Mouse (Mus musculus): ENCODE measurements around the gene Ralgps1. TPM values are rescaled to one million over a fixed set of nuclear protein-coding genes. Genes with fewer than 3 reads are reported as not detected.

Gene Ralgps1
- polyA plus RNA-seq, 1 experiment from 2014 or later, result 19.5 TPM

- no peak overlapping the region for H3K27ac ChIP-seq (ENCODE audit: low read depth, low read length)
- no peaks in the 10 kb centered on the region for H3K9me3 ChIP-seq (ENCODE audit: control insufficient read depth, low read length)
- H3K4me1 ChIP-seq (replicated peaks; ENCODE audit: control insufficient read depth, insufficient read depth, low read length), result no peaks in the 10 kb centered on the region
- no peaks in the 10 kb centered on the region for H3K36me3 ChIP-seq (ENCODE audit: control insufficient read depth, insufficient read depth, low read length)
- no peak for DNase-seq (ENCODE audit: low spot score)
- no peak overlapping the region for H3K9ac ChIP-seq (ENCODE audit: low read length)
- peaks cover 9% of the 10 kb centered on the region; the same call in 1 of the 2 replicates for H3K27me3 ChIP-seq (ENCODE audit: control insufficient read depth, insufficient read depth, low read length)
- H3K4me3 ChIP-seq (ENCODE audit: low read depth, low read length), result no peak overlapping the region
- ATAC-seq (replicated peaks; ENCODE audit: low FRiP score), result no peak
- no peak overlapping the region for H3K4me2 ChIP-seq (ENCODE audit: low read depth, low read length, severe bottlenecking)
- 92% methylated on average over 6 of the region's 6 CpGs for WGBS
Observed at GRCm38 (mm10) chr2:33136366-33136765, 234.9 kb downstream of the Ralgps1 start.

GRCm38 (mm10) chr2:33134766-33135490 lies 236.4 kb downstream of the Ralgps1 start:
- Histone ChIP-seq H3K4me1 (replicated peaks; ENCODE audit: control insufficient read depth, insufficient read depth, low read length) (0 out of 2 replicates have a peak, but pooled peaks cover under 1% of the 10 kb centered on the region), H3K27ac (ENCODE audit: low read depth, low read length) (no peak overlapping the region), H3K4me3 (ENCODE audit: low read depth, low read length) (no peak overlapping the region), H3K36me3 (ENCODE audit: control insufficient read depth, insufficient read depth, low read length) (no peaks in the 10 kb centered on the region), H3K9ac (ENCODE audit: low read length) (no peak overlapping the region), H3K27me3 (ENCODE audit: control insufficient read depth, insufficient read depth, low read length) (peaks cover 9% of the 10 kb centered on the region; the same call in 1 of the 2 replicates), H3K9me3 (ENCODE audit: control insufficient read depth, low read length) (no peaks in the 10 kb centered on the region), H3K4me2 (ENCODE audit: low read depth, low read length, severe bottlenecking) (no peak overlapping the region)
- DNase-seq (ENCODE audit: low spot score) (no peak), ATAC-seq (replicated peaks; ENCODE audit: low FRiP score) (no peak)
- WGBS, result 82% methylated on average over 7 of the region's 7 CpGs

GRCm38 (mm10) chr2:33132306-33132705 lies 239.0 kb downstream of the Ralgps1 start:
- H3K36me3 ChIP-seq (ENCODE audit: control insufficient read depth, insufficient read depth, low read length), result no peaks in the 10 kb centered on the region
- peaks cover 3% of the 10 kb centered on the region; the same call in 1 of the 2 replicates for H3K4me1 ChIP-seq (replicated peaks; ENCODE audit: control insufficient read depth, insufficient read depth, low read length)
- no peaks in the 10 kb centered on the region for H3K9me3 ChIP-seq (ENCODE audit: control insufficient read depth, low read length)
- WGBS, result 6% methylated on average over 7 of the region's 7 CpGs
- peaks cover 9% of the 10 kb centered on the region; the same call in 1 of the 2 replicates for H3K27me3 ChIP-seq (ENCODE audit: control insufficient read depth, insufficient read depth, low read length)
- no peak overlapping the region for H3K4me2 ChIP-seq (ENCODE audit: low read depth, low read length, severe bottlenecking)
- H3K4me3 ChIP-seq (ENCODE audit: low read depth, low read length), result no peak overlapping the region
- no peak overlapping the region for H3K9ac ChIP-seq (ENCODE audit: low read length)
- no peak overlapping the region for H3K27ac ChIP-seq (ENCODE audit: low read depth, low read length)
- ATAC-seq (replicated peaks; ENCODE audit: low FRiP score) (no peak), DNase-seq (ENCODE audit: low spot score) (no peak)

- H3K9ac ChIP-seq (ENCODE audit: low read length), result peak within 1 kb of the TSS; percentile 68
- H3K9me3 ChIP-seq (ENCODE audit: control insufficient read depth, low read length), result no peaks in the 10 kb centered on the region
- peak within 1 kb of the TSS; percentile 96 for H3K4me2 ChIP-seq (ENCODE audit: low read depth, low read length, severe bottlenecking)
- H3K4me1 ChIP-seq (replicated peaks; ENCODE audit: control insufficient read depth, insufficient read depth, low read length), result peaks cover 3% of the 10 kb centered on the region; the same call in 1 of the 2 replicates
- no peak within 1 kb of the TSS for H3K27ac ChIP-seq (ENCODE audit: low read depth, low read length)
- peak within 1 kb of the TSS; percentile 62 for H3K4me3 ChIP-seq (ENCODE audit: low read depth, low read length)
- no peaks in the 10 kb centered on the region for H3K36me3 ChIP-seq (ENCODE audit: control insufficient read depth, insufficient read depth, low read length)
- peaks cover 9% of the 10 kb centered on the region; the same call in 1 of the 2 replicates for H3K27me3 ChIP-seq (ENCODE audit: control insufficient read depth, insufficient read depth, low read length)
- DNase-seq (ENCODE audit: low spot score), result peak; percentile 80
- under 1% methylated on average over 22 of the region's 22 CpGs for WGBS
- peak; percentile 50 for ATAC-seq (replicated peaks; ENCODE audit: low FRiP score)
Observed at GRCm38 (mm10) chr2:33131500-33132092, 239.7 kb downstream of the Ralgps1 start, which contains the start of gene Garnl3. TSS of gene Garnl3 (minus strand) at chr2:33131654.

- Histone ChIP-seq H3K4me2 (ENCODE audit: low read depth, low read length, severe bottlenecking) (peak overlapping the region; percentile 96), H3K9ac (ENCODE audit: low read length) (peak overlapping the region; percentile 68), H3K27me3 (ENCODE audit: control insufficient read depth, insufficient read depth, low read length) (peaks cover 9% of the 10 kb centered on the region; the same call in 1 of the 2 replicates), H3K4me3 (ENCODE audit: low read depth, low read length) (peak overlapping the region; percentile 62), H3K36me3 (ENCODE audit: control insufficient read depth, insufficient read depth, low read length) (no peaks in the 10 kb centered on the region), H3K4me1 (replicated peaks; ENCODE audit: control insufficient read depth, insufficient read depth, low read length) (peaks cover 3% of the 10 kb centered on the region; the same call in 1 of the 2 replicates), H3K27ac (ENCODE audit: low read depth, low read length) (no peak overlapping the region), H3K9me3 (ENCODE audit: control insufficient read depth, low read length) (no peaks in the 10 kb centered on the region)
- DNase-seq (ENCODE audit: low spot score), result peak; percentile 98
- ATAC-seq (replicated peaks; ENCODE audit: low FRiP score), result peak; percentile 92
- under 1% methylated on average over 55 of the region's 55 CpGs for WGBS
Observed at GRCm38 (mm10) chr2:33130526-33131483, 240.5 kb downstream of the Ralgps1 start.

GRCm38 (mm10) chr2:33130141-33130525 lies 241.2 kb downstream of the Ralgps1 start:
- Histone ChIP-seq H3K27ac (ENCODE audit: low read depth, low read length) (no peak overlapping the region), H3K4me2 (ENCODE audit: low read depth, low read length, severe bottlenecking) (peak overlapping the region; percentile 96), H3K27me3 (ENCODE audit: control insufficient read depth, insufficient read depth, low read length) (peaks cover 9% of the 10 kb centered on the region; the same call in 1 of the 2 replicates), H3K9ac (ENCODE audit: low read length) (peak overlapping the region; percentile 68), H3K4me1 (replicated peaks; ENCODE audit: control insufficient read depth, insufficient read depth, low read length) (peaks cover 3% of the 10 kb centered on the region; the same call in 1 of the 2 replicates), H3K36me3 (ENCODE audit: control insufficient read depth, insufficient read depth, low read length) (no peaks in the 10 kb centered on the region), H3K9me3 (ENCODE audit: control insufficient read depth, low read length) (no peaks in the 10 kb centered on the region), H3K4me3 (ENCODE audit: low read depth, low read length) (peak overlapping the region; percentile 62)
- under 1% methylated on average over 31 of the region's 33 CpGs for WGBS
- ATAC-seq (replicated peaks; ENCODE audit: low FRiP score) (peak; percentile 68), DNase-seq (ENCODE audit: low spot score) (no peak)

- Histone ChIP-seq H3K27ac (ENCODE audit: low read depth, low read length) (no peak overlapping the region), H3K9ac (ENCODE audit: low read length) (peak overlapping the region; percentile 68), H3K27me3 (ENCODE audit: control insufficient read depth, insufficient read depth, low read length) (peaks cover 9% of the 10 kb centered on the region; the same call in 1 of the 2 replicates), H3K4me1 (replicated peaks; ENCODE audit: control insufficient read depth, insufficient read depth, low read length) (peaks cover 3% of the 10 kb centered on the region; the same call in 1 of the 2 replicates), H3K4me3 (ENCODE audit: low read depth, low read length) (peak overlapping the region; percentile 62), H3K4me2 (ENCODE audit: low read depth, low read length, severe bottlenecking) (peak overlapping the region; percentile 96), H3K9me3 (ENCODE audit: control insufficient read depth, low read length) (no peaks in the 10 kb centered on the region), H3K36me3 (ENCODE audit: control insufficient read depth, insufficient read depth, low read length) (no peaks in the 10 kb centered on the region)
- DNase-seq (ENCODE audit: low spot score) (peak; percentile 58), ATAC-seq (replicated peaks; ENCODE audit: low FRiP score) (no peak)
- 2% methylated on average over 10 of the region's 10 CpGs for WGBS
Observed at GRCm38 (mm10) chr2:33129696-33130095, 241.6 kb downstream of the Ralgps1 start.

GRCm38 (mm10) chr2:33129005-33129404 lies 242.3 kb downstream of the Ralgps1 start:
- ATAC-seq (replicated peaks; ENCODE audit: low FRiP score) (no peak), DNase-seq (ENCODE audit: low spot score) (no peak)
- Histone ChIP-seq H3K9me3 (ENCODE audit: control insufficient read depth, low read length) (no peaks in the 10 kb centered on the region), H3K27ac (ENCODE audit: low read depth, low read length) (no peak overlapping the region), H3K4me2 (ENCODE audit: low read depth, low read length, severe bottlenecking) (no peak overlapping the region; the same call in 1 of the 2 replicates), H3K4me3 (ENCODE audit: low read depth, low read length) (no peak overlapping the region), H3K4me1 (replicated peaks; ENCODE audit: control insufficient read depth, insufficient read depth, low read length) (peaks cover 3% of the 10 kb centered on the region; the same call in 1 of the 2 replicates), H3K36me3 (ENCODE audit: control insufficient read depth, insufficient read depth, low read length) (no peaks in the 10 kb centered on the region), H3K27me3 (ENCODE audit: control insufficient read depth, insufficient read depth, low read length) (peaks cover 9% of the 10 kb centered on the region; the same call in 1 of the 2 replicates), H3K9ac (ENCODE audit: low read length) (no peak overlapping the region)
- WGBS, result 70% methylated on average over 2 of the region's 2 CpGs

All from forebrain, embryonic 11.5 days (tissue).